Mouse (Mus musculus) bone marrow, adult 2 months (tissue): ENCODE measurements around the gene Rrad. TPM values are rescaled to one million over a fixed set of nuclear protein-coding genes. Genes with fewer than 3 reads are reported as not detected.
A peak's percentile ranks its signal among the peaks of the same experiment; 100 is the strongest.

Source experiments
- H3K27ac ChIP-seq: fragments of 200-500 bp; 2 replicates; pipeline ENCODE4 v1.5.1; 2012; ENCODE audit warnings: low read depth, mild to moderate bottlenecking, control low read depth, inconsistent platforms, low read length; ENCODE audit not compliant: control insufficient read depth, poor library complexity, insufficient read depth
- H3K4me1 ChIP-seq: fragments of 200-500 bp; 2 replicates; pipeline ENCODE4 v1.6.1; 2011; ENCODE audit warnings: low read length; ENCODE audit not compliant: control insufficient read depth, insufficient read depth
- H3K4me3 ChIP-seq: fragments of 200-500 bp; replicated peaks from 2 replicates; pipeline ENCODE3; 2011; ENCODE audit warnings: mild to moderate bottlenecking, low read depth, low read length, control low read depth; ENCODE audit not compliant: control insufficient read depth
- CTCF ChIP-seq: fragments of 200-500 bp; IDR thresholded peaks from 2 replicates; pipeline ENCODE4 v1.5.1; 2011; ENCODE audit warnings: low read length, control low read depth; ENCODE audit not compliant: control insufficient read depth, insufficient read depth
- POLR2A ChIP-seq: fragments of 200-500 bp; IDR thresholded peaks from 2 replicates; pipeline ENCODE4 v1.6.1; 2011; ENCODE audit warnings: low read depth, mild to moderate bottlenecking, control low read depth, low read length, borderline replicate concordance; ENCODE audit not compliant: control insufficient read depth
- WGBS: fragments of 180-500 bp; shearing (Covaris S2); methylation state at CpG from one replicate; pipeline ENCODE4 v1.1.7; 2018; 5-methylcytosine and 5-hydroxymethylcytosine counted together
- polyA plus RNA-seq: library from polyadenylated mRNA; stranded (reverse); fragments of >200 nt; gene quantifications from 2 replicates; pipeline ENCODE4 v1.2.4, GENCODE M21; 2011; ENCODE audit warnings: low replicate concordance; ENCODE audit not compliant: missing spikeins, insufficient read depth, insufficient read length

Gene Rrad
- polyA plus RNA-seq, 1 experiment: 1.4 TPM

GRCm38 (mm10) chr8:104638010-104638409 lies 6.9 kb upstream of the Rrad start:
- Histone ChIP-seq H3K27ac (no peak overlapping the region), H3K4me1 (peaks cover 6% of the 10 kb centered on the region), H3K4me3 (no peak overlapping the region)
- TF ChIP-seq CTCF (no peak), POLR2A (no peak)
- WGBS: 73% methylated on average over 6 of the region's 6 CpGs

- WGBS: 81% methylated on average over 3 of the region's 3 CpGs
- no peaks in the 10 kb centered on the region for H3K4me1 ChIP-seq
- no peak for TF ChIP-seq POLR2A
- TF ChIP-seq CTCF: no peak
- H3K4me3 ChIP-seq: no peak overlapping the region
- H3K27ac ChIP-seq: no peak overlapping the region
Observed at GRCm38 (mm10) chr8:104635004-104635710, 4.0 kb upstream of the Rrad start.

- Histone ChIP-seq H3K4me3 (no peak overlapping the region), H3K27ac (no peak overlapping the region), H3K4me1 (no peaks in the 10 kb centered on the region)
- TF ChIP-seq POLR2A (no peak), CTCF (no peak)
- WGBS: 81% methylated on average over 9 of the region's 9 CpGs
Observed at GRCm38 (mm10) chr8:104633156-104633744, 2.1 kb upstream of the Rrad start.

- H3K4me3 ChIP-seq: no peak overlapping the region
- TF ChIP-seq POLR2A (no peak), CTCF (no peak)
- H3K4me1 ChIP-seq: no peaks in the 10 kb centered on the region
- no peak overlapping the region for H3K27ac ChIP-seq
- WGBS: 62% methylated on average over 6 of the region's 6 CpGs
Observed at GRCm38 (mm10) chr8:104632486-104632885, 1.4 kb upstream of the Rrad start.

GRCm38 (mm10) chr8:104631975-104632374 lies 848 bp upstream of the Rrad start:
- no peak overlapping the region for H3K27ac ChIP-seq
- no peaks in the 10 kb centered on the region for H3K4me1 ChIP-seq
- 11% methylated on average over 5 of the region's 5 CpGs for WGBS
- TF ChIP-seq CTCF: no peak
- no peak for TF ChIP-seq POLR2A
- no peak overlapping the region for H3K4me3 ChIP-seq

DNA sequence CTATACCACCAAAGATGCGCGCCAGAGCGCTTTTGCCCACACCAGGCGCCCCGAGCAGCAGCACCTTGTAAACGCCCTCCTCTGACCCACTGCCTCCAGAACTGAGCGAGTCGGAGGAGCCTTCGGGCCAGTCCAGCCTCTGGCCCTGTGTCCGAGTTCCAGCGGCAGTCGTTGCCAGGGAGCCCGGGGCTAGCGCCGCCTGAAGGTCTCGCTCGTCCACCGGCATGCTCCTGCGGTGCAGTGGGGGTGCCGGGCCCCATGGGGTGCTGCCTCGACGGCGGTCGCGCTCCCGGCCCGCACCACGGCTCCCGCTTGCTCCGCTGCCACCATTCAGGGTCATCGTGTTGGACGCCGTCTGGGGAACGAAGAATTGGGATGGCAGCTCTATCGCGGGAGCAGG lies 553 bp downstream of the Rrad start:
- TF ChIP-seq POLR2A (peak; percentile 5; the same call in 1 of the 2 replicates), CTCF (no peak)
- WGBS: 3% methylated on average over 36 of the region's 36 CpGs

GRCm38 (mm10) chr8:104630111-104630479 lies 1.0 kb downstream of the Rrad start:
- no peak overlapping the region for H3K4me3 ChIP-seq
- no peak overlapping the region for H3K27ac ChIP-seq
- TF ChIP-seq CTCF: no peak
- no peak for TF ChIP-seq POLR2A
- 32% methylated on average over 8 of the region's 8 CpGs for WGBS
- H3K4me1 ChIP-seq: no peaks in the 10 kb centered on the region

More for the DNA sequence above, 553 bp downstream of the Rrad start:
- Histone ChIP-seq H3K4me1 (no peaks in the 10 kb centered on the region), H3K4me3 (peak overlapping the region; percentile 61), H3K27ac (no peak overlapping the region)

GRCm38 (mm10) chr8:104629306-104630110 lies 1.6 kb downstream of the Rrad start:
- H3K4me1 ChIP-seq: no peaks in the 10 kb centered on the region
- H3K4me3 ChIP-seq: no peak overlapping the region
- H3K27ac ChIP-seq: no peak overlapping the region
- 79% methylated on average over 22 of the region's 22 CpGs for WGBS
- TF ChIP-seq POLR2A: no peak
- TF ChIP-seq CTCF: no peak

- Histone ChIP-seq H3K27ac (no peak overlapping the region), H3K4me3 (no peak overlapping the region), H3K4me1 (no peaks in the 10 kb centered on the region)
- WGBS: 87% methylated on average over 21 of the region's 21 CpGs
- TF ChIP-seq POLR2A (no peak), CTCF (no peak)
Observed at GRCm38 (mm10) chr8:104628402-104628801, 2.7 kb downstream of the Rrad start.
